Mouse (Mus musculus) urinary bladder, adult 2 months (tissue): ENCODE results near the gene Mertk. TPM values are rescaled to one million over a fixed set of nuclear protein-coding genes. Genes with fewer than 3 reads are reported as not detected.

Source experiments
- DNase-seq: peaks from one replicate; pipeline ENCODE4 v3.0.0; 2022; ENCODE audit warnings: low spot score
- polyA plus RNA-seq: library from polyadenylated mRNA; depleted of rRNA; stranded (reverse); fragments of >200 nt; gene quantifications from 2 replicates; pipeline ENCODE4 v1.2.3, GENCODE M21; 2012; rRNA removed

The Mertk gene
- polyA plus RNA-seq, 1 experiment = 6.8 TPM

GRCm38 (mm10) chr2:128818956-128819643, 120.3 kb downstream of the Mertk start:
- no peak for DNase-seq

DNA sequence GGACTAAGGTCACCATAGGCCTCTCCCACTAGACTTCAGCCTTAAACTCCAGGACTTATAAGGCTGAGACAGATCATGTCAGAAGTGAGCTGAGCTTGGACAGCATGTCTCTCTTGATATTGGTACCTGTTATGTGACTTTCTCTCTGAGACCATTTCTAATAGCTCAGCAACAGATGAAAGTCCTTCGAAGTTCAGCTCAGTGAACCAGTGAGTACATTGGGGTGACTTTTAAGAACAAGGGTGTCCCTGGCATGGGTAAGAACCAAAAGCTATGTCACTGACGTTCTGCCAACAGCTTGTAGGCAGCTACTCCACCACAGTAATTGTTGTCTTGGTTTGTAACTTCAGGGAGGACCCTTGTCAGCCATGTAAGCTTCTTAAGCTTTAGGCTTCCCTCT, 121.9 kb downstream of the Mertk start:
- DNase-seq = no peak

- no peak for DNase-seq
Measured at GRCm38 (mm10) chr2:128823893-128824292, 125.1 kb downstream of the Mertk start.

GRCm38 (mm10) chr2:128827787-128828186, 129.0 kb downstream of the Mertk start:
- DNase-seq = no peak

DNA sequence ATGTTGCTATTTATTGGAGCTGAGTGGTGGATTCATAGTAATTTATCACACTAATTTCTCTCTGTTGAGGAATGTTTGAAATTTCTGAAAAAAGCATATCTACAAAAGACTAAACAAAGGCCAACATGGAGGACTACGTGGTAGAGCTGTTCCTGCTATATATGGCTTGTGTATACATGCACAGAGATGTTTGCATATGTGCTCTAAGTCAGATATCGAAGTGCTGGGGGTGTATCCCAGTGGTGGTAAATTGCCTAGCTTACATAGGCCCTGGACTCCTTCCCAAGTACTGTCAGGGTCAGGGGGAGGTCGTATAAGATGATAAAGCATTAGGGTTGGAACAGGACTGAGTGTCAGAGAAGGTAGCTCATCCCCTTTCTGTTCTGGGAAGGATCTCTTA, 133.9 kb downstream of the Mertk start:
- no peak for DNase-seq

DNA sequence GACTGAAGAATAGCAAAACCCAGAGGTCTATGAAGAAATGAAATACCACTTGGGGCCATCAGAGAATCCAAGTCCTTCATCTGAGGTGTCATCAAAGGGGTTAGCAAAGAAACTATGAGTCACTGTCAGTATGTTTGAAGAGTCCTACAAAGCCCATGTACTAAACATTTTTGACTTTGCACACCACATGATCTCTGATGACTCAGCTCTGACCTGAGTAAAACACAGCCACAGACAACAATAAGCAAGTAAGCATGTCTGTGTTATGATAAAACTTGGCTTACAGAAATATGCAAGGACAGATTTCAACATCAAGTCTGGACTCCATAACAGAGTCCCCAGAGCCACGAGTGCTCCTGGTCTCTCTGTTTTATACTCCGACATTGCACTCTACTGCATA, 134.3 kb downstream of the Mertk start:
- no peak for DNase-seq

- DNase-seq = no peak
Measured at GRCm38 (mm10) chr2:128833435-128833834, 134.7 kb downstream of the Mertk start.

DNA sequence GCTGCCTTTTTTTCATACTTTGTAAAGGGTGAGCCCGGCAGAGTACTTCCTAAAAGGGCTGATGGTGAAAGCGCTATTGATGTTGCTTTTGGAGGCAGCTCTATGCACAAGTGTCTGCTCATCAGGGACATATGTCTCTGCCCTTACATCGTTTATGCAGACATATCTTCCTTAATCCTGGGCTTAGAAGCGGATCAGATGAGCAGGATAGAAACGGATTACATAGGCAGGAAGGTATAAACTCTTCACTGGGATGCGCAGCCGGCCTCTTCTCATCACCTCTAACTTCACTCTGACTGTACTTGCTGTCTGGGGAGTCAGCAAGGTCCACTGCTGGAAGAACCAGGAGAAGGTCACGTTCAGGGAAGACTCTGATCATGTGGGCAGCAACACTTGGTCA, 138.8 kb downstream of the Mertk start:
- DNase-seq = no peak

DNA sequence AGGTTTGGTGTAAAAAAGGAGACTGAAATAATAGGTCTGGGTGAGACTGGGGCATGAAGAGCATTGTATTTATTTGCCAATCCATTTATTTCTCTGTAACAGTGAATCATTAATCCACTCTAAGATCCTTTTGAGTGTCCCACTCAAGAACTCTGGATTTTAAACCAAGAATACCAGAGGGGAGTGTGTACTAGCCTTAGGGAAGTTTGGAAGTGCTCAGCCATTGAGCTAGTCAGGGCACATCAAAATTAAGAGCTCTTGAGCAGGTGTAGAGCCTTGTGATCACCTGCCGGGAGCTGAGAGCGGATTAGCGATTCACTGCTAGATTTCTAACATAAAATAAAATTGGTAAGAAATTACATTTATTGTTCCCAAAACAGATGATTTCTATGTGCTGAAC, 139.9 kb downstream of the Mertk start:
- no peak for DNase-seq

DNA sequence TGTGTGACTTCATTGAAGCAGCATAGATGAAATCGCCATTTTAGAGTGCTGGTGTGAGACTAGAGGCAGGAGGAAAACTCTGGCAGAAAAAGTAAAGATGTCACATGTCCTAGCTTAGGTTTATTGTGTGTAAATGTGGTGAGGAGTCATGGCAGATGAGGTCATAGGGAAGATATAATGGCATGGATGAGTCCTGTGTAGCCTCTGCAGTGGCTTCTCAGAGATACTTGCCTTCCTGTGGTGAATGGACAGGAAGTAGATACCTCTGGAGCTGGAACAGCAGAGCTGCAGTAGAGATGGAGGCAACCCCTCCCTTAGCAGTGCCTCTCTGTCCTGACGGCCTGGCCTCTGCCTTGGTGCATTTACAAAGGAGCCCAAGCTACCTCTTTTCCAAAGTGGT, 140.7 kb downstream of the Mertk start:
- DNase-seq = no peak

GRCm38 (mm10) chr2:128842437-128842836, 143.7 kb downstream of the Mertk start:
- DNase-seq = no peak

DNA sequence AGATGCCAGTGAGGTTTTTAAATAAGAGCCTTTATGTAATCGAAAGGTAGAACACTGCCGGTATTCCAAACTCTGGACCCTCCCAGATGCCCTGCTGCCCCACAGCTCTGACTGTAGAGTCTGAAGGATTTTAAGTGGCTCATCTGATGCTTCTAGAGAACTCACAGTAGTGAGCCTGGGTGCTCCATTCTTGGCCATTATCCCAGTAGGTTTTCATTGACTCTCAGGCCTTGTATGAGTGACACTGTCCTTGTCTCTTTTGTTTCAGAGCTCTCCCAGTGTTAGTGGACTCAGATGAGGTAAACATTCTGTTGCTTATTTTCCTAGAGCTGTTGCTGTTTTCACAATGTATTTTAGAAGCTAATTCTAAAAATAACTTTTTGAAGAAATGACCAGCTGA, 151.3 kb downstream of the Mertk start:
- DNase-seq = no peak

Other genes starting within 250 kb of the Mertk start
- gene Spdye4c, start 107.7 kb upstream of the Mertk start, polyA plus RNA-seq = not detected in 2 replicates
- 40.3 and 45.9 TPM in 2 replicates for gene Anapc1, start 11.6 kb upstream of the Mertk start, polyA plus RNA-seq
- gene Tmem87b, start 119.2 kb downstream of the Mertk start, polyA plus RNA-seq = 35.2 and 35.6 TPM in 2 replicates
- 1.7 and 2.0 TPM in 2 replicates for gene Fbln7, start 164.0 kb downstream of the Mertk start, polyA plus RNA-seq
- gene Zc3h8, start 245.1 kb downstream of the Mertk start, polyA plus RNA-seq = 4.1 and 4.2 TPM in 2 replicates